Mouse (Mus musculus): Measurements from ENCODE around the gene Vps33b. TPM values are rescaled to one million over a fixed set of nuclear protein-coding genes. Genes with fewer than 3 reads are reported as not detected.

Vps33b gene
- 25.5 and 34.0 TPM in 2 replicates for polyA plus RNA-seq (2012; rRNA removed)

DNA sequence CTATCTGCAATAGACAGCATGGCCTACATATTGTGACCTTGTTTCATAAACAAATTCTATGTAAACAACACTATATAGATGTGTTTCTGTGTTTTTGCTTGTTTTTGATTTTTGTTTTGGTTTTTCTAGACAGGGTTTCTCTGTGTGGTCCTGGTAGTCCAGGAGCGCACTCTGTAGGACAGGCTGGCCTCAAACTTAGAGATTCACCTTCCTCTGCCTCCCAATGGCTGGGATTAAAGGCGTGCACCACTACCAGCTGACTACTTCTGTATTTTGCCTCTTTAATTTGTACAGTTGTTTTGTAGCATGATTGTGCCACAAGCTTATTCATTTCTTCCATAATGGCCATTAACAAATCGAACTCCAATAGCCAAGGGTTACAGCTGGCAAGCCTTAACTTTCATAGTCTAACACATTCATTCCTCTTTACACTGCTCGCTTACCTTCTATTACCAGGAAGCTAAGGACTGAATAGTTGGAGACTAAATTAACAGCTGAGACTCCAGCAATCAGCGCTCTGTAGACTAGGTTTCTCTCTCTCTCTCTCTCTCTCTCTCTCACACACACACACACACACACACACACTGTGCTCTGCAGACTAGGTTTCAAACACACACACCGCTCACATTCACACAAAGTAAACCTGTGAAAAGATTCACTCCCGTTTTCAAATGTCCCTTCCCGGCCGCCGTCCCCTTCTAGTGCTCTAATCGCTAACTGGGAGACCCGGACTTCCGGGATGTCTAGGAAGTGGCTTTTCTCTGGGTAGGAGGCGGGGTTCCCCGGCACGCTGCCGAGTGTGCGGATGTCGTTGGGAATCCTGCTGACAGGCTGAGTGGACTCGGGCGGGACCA is at the start of gene Vps33b:
TSS of gene Vps33b (plus strand) at position 753 of the 854 bp plus-strand sequence.
- TF ChIP-seq CTCF (IDR thresholded peaks at IDR 0.05; ENCODE audit: borderline replicate concordance, extremely low read depth, insufficient read depth, insufficient read length) (no peak), POLR2A (IDR thresholded peaks at IDR 0.05; ENCODE audit: borderline replicate concordance, extremely low read depth, insufficient read depth, insufficient read length, poor library complexity, severe bottlenecking) (peak; percentile 44; the same call in 1 of the 2 replicates)

DNA sequence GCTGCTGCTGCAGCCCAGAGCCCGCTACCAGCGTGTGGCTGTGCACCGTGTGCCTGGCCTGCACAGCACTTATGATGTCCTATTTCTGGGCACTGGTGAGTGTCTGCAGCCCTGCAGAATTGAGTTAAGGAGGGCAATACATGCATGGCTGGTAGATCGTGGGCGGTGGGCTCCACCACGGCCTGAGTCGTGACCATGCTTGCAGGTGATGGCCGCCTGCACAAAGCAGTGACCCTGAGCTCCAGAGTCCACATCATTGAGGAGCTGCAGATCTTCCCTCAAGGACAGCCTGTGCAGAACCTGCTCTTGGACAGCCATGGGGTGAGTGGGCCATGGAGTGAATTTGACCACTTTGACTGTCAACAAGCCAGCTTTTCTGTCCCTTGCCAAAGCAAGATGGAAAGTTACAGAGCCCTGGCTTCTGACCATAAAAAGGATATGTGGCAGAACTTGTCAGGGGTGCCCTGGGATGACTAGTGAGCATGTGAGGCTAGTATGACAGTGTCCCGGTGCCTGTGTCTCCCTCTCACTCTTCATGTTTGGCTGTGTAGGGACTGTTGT is 49.1 kb upstream of the Vps33b start:
- TF ChIP-seq POLR2A (IDR thresholded peaks at IDR 0.05; ENCODE audit: borderline replicate concordance, extremely low read depth, insufficient read depth, insufficient read length, poor library complexity, severe bottlenecking) (no peak), CTCF (IDR thresholded peaks at IDR 0.05; ENCODE audit: borderline replicate concordance, extremely low read depth, insufficient read depth, insufficient read length) (no peak)
- DNase-seq (ENCODE audit: low read depth), result no peak

More for the DNA sequence above, at the start of gene Vps33b:
- DNase-seq (ENCODE audit: low read depth), result peak; percentile 97

DNA sequence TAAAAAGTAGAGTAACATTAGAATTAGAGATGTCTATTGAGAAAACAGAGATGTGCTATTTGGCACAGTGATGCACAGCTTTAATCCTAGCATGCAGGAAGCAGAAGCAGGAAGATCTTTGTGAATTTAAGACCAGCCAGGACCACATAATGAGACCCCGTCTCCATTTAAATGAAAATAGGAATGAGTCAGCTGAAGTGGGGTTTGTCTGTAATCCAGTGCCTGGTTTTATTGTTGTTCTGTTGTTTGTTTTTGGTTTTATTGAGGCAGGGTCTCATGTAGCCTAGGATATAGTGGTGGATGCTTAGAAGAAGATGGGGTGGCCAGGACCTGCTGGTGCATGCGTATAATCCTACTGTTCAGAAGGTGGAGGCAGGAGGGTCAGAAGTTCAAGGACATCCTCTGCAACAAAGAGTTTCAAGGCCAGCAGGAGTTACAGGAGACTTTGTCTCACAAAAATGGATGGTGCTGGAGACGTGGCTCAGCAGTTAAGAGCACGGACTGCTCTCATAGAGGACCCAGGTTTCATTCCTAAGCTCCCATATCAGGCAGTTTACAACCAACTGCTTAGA is 48.2 kb upstream of the Vps33b start:
- no peak for DNase-seq (ENCODE audit: low read depth)
- no peak for TF ChIP-seq POLR2A (IDR thresholded peaks at IDR 0.05; ENCODE audit: borderline replicate concordance, extremely low read depth, insufficient read depth, insufficient read length, poor library complexity, severe bottlenecking)

DNA sequence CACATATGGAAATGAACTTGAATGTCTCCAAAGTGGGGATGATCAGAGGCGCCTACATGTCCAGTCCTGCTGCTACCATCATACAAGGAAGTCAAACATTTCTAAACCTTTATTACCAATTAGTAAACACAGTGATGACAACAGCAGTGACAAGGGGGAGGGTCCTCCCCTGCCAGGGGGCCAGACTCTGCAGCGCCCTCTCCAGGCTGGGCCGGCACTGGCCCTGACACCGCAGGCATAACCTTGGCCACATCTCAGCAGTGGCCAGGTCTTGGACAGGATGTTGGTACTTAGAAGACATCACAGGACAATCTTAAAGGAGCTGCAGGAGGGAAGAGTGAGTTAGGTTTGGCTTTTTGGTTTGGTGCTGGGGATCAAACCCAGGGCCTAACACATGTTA is 42.4 kb upstream of the Vps33b start:
- no peak for DNase-seq (ENCODE audit: low read depth)
- TF ChIP-seq CTCF (IDR thresholded peaks at IDR 0.05; ENCODE audit: borderline replicate concordance, extremely low read depth, insufficient read depth, insufficient read length), result no peak
- no peak for TF ChIP-seq POLR2A (IDR thresholded peaks at IDR 0.05; ENCODE audit: borderline replicate concordance, extremely low read depth, insufficient read depth, insufficient read length, poor library complexity, severe bottlenecking)

DNA sequence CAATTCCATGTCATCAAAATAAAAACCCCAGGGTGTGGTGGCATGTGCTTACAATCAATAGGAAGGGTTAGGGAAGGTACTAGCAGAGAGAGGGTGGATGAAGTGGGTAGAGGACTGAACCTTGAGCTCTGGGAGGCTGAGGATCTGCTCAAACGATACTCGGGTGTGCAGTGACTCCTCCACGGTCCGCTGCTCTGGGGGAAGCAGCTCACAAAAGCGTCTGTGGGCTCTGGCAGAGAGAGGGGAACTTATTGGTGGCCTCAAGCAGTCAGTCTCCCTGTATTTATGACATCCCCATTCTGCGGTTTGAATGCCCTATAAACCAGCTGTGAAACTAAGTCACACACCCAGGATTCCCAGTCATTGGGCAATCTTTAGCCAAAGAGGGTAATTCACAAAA is 39.3 kb upstream of the Vps33b start:
- DNase-seq (ENCODE audit: low read depth), result no peak
- TF ChIP-seq POLR2A (IDR thresholded peaks at IDR 0.05; ENCODE audit: borderline replicate concordance, extremely low read depth, insufficient read depth, insufficient read length, poor library complexity, severe bottlenecking) (no peak), CTCF (IDR thresholded peaks at IDR 0.05; ENCODE audit: borderline replicate concordance, extremely low read depth, insufficient read depth, insufficient read length) (no peak)

DNA sequence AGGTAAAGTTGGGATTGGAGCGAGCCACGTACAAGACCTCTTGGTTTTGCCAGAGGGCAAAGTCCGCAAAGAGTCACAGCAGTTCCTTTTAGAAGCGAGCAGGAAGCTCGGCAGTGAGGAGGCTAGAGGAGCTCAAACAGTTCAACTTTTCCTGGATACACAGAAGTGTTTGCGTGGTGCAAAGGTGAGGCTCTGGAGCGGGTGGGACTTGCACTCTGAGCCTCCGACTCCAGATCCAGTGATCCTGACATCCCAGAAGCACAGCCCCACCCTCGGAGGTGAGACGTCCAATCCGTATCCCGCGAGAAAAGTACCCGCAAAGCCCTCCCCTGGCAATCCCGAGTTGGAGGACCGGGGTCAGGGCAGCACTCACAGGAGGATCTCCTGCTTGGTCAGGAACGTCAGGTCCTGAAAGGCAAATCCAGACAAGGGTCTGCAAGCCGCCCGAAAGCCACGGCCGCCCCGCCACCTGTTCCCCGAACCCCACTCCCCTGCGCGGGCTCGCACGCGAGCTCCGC is 37.4 kb upstream of the Vps33b start:
- DNase-seq (ENCODE audit: low read depth), result no peak
- no peak for TF ChIP-seq CTCF (IDR thresholded peaks at IDR 0.05; ENCODE audit: borderline replicate concordance, extremely low read depth, insufficient read depth, insufficient read length)
- no peak for TF ChIP-seq POLR2A (IDR thresholded peaks at IDR 0.05; ENCODE audit: borderline replicate concordance, extremely low read depth, insufficient read depth, insufficient read length, poor library complexity, severe bottlenecking)

DNA sequence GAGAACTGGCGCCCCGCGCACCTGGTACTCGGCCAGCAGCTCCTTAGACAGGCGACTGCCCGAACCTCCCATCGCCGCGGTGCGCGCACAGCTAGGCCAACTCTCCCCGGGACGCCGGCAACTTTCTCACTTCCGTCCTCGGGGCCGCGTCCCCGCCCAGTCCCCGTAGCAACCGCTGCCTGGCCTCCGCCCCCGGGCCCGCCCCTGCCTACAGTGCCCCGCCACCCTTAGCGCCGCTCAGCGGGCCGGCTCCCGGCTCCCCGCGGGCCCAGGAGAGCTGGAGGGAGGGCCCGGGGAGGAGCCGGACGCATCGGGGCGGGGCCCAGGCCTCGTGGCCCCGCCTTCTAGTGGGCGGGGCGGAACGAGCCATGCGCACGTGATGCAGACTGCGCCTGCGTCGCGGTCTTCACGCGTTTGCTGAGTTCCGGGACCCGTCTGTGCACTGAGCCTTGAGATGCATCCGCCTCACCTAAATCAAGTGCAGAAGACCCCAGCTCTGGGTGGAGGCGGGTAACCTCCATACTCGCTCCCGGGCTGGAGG is 36.9 kb upstream of the Vps33b start, which contains the start of the genes Cib1 and Gdpgp1:
TSS of gene Cib1 (minus strand) at position 325 of the 541 bp plus-strand sequence.
TSS of gene Gdpgp1 (plus strand) at position 377 of the 541 bp plus-strand sequence.
- no peak for TF ChIP-seq CTCF (IDR thresholded peaks at IDR 0.05; ENCODE audit: borderline replicate concordance, extremely low read depth, insufficient read depth, insufficient read length)
- peak; percentile 46; the same call in 1 of the 2 replicates for TF ChIP-seq POLR2A (IDR thresholded peaks at IDR 0.05; ENCODE audit: borderline replicate concordance, extremely low read depth, insufficient read depth, insufficient read length, poor library complexity, severe bottlenecking)
- peak; percentile 98 for DNase-seq (ENCODE audit: low read depth)

DNA sequence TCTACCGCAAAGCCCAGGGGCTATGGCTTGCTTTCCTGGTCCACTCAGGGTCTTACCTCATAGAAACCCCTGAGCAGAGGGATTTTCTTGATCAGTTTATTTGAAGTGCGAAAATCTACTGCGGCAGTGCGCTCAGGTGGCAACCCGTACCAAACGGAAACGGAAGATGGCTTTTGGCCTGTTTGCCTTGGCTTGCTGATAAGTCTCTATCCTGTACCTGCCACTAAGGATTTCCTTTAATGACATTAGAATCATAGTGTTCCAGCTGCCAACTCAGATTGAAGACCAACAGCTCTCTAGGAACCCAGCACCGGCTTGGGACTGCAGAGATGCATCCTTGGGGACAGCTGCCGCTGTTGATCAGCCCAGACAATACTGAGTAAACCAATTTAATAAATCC is 35.6 kb upstream of the Vps33b start:
- DNase-seq (ENCODE audit: low read depth), result no peak
- TF ChIP-seq POLR2A (IDR thresholded peaks at IDR 0.05; ENCODE audit: borderline replicate concordance, extremely low read depth, insufficient read depth, insufficient read length, poor library complexity, severe bottlenecking), result no peak
- no peak for TF ChIP-seq CTCF (IDR thresholded peaks at IDR 0.05; ENCODE audit: borderline replicate concordance, extremely low read depth, insufficient read depth, insufficient read length)

DNA sequence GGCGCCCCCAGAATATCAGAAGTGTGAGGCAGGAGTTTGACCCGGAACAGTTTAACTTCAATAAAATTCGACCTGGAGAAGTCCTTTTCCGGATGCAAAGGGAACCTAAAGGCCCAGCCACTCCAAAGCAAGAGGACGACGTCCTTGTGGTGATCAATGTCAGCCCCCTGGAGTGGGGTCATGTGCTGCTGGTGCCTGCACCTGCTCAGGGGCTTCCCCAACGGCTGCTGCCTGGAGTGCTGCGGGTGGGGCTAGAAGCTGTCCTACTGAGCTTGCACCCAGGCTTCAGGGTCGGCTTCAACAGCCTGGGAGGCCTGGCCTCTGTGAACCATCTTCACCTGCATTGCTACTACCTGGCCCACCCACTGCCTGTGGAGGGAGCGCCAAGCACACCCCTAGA is 30.9 kb upstream of the Vps33b start:
- no peak for DNase-seq (ENCODE audit: low read depth)
- TF ChIP-seq POLR2A (IDR thresholded peaks at IDR 0.05; ENCODE audit: borderline replicate concordance, extremely low read depth, insufficient read depth, insufficient read length, poor library complexity, severe bottlenecking), result no peak

DNA sequence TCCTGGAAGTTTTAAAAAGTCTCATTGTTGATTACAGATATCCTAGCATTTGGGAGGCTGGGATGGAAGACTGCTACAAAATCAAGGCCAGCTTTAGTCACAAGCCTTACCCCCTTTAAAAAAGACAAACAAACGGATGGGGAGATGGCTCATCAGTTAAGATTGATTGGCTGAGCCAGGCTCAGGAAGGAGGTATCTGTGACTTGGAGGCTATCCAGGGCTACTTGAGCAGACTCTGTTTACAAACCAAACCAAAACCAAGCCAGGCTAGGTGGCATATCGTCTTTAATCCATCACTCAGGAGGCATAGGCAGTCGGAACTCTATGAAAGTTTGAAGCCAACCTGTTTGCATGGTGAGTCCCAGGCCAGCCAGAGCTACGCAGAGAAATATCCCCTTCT is 27.8 kb upstream of the Vps33b start:
- TF ChIP-seq CTCF (IDR thresholded peaks at IDR 0.05; ENCODE audit: borderline replicate concordance, extremely low read depth, insufficient read depth, insufficient read length) (no peak), POLR2A (IDR thresholded peaks at IDR 0.05; ENCODE audit: borderline replicate concordance, extremely low read depth, insufficient read depth, insufficient read length, poor library complexity, severe bottlenecking) (no peak)
- DNase-seq (ENCODE audit: low read depth), result no peak

DNA sequence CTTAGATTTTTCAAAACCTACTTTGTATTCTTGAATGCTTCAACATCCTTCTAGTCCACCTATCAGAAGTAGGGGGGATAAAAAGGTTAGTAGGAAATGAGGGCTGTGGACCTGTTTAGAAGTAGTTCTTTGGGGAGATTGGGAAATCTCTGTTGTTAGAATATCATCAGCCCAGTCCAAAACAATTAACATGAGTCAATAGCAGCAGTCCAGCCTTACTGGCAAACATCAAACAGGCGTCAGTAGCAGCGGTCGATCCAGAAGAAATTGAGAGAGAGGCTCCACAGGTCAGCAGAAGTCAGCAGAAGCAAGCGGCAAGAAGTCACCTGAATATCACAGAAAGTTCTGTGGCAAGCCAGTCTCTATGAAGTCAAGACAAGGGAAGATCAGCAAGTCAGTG is 24.6 kb upstream of the Vps33b start:
- DNase-seq (ENCODE audit: low read depth), result no peak
- TF ChIP-seq POLR2A (IDR thresholded peaks at IDR 0.05; ENCODE audit: borderline replicate concordance, extremely low read depth, insufficient read depth, insufficient read length, poor library complexity, severe bottlenecking), result no peak
- TF ChIP-seq CTCF (IDR thresholded peaks at IDR 0.05; ENCODE audit: borderline replicate concordance, extremely low read depth, insufficient read depth, insufficient read length), result no peak

All from brain, embryonic 14.5 days (tissue).